In genomic region chr15:77243876-77244560, GRCm38 (mm10) we compare ENCODE assay signal across 9 mouse cellular contexts.
DNase-seq lines count a peak whose midpoint lies in the region; ATAC-seq and TF ChIP-seq lines count a peak whose summit lies in the region.
"Had no signal": no experiment of that assay in that cellular context is flagged by ENCODE, and none has a peak within 500 bp of the region (broad histone marks: within the 10 kb centered on the region; RNA-seq: fewer than 3 reads in every experiment).

No protein-coding gene starts in this region.

- H3K4me1 ChIP-seq in forebrain, embryonic 10.5 days = peaks cover 43% of the 10 kb centered on the region
- peaks cover 11% of the 10 kb centered on the region; the same call in 1 of the 2 replicates for H3K4me1 ChIP-seq in forebrain, embryonic 11.5 days (replicated peaks; ENCODE audit: control insufficient read depth, insufficient read depth, low read length)
- H3K4me1 ChIP-seq in embryonic facial prominence, embryonic 14.5 days (ENCODE audit: control insufficient read depth, insufficient read depth, low read length) = peaks cover 27% of the 10 kb centered on the region
- H3K4me1 ChIP-seq in liver, embryonic 16.5 days (ENCODE audit: control insufficient read depth, low read depth, low read length) = peaks cover 3% of the 10 kb centered on the region; the same call in 1 of the 2 replicates
- peaks cover 18% of the 10 kb centered on the region for H3K4me1 ChIP-seq in lung, adult 2 months (ENCODE audit: control insufficient read depth, insufficient read depth, low read length)

- no peak for TF ChIP-seq POLR2A in lung, adult 2 months (IDR thresholded peaks at IDR 0.05; ENCODE audit: borderline replicate concordance, extremely low read depth, low read depth, low read length)

- no peak overlapping the region for H3K9ac ChIP-seq in forebrain, embryonic 11.5 days (ENCODE audit: low read length)
- no peak overlapping the region for H3K9ac ChIP-seq in embryonic facial prominence, embryonic 14.5 days (ENCODE audit: low read depth, low read length)
- H3K9ac ChIP-seq in liver, embryonic 16.5 days (ENCODE audit: low read depth, low read length) = no peak overlapping the region

- no peaks in the 10 kb centered on the region for H3K9me3 ChIP-seq in forebrain, embryonic 10.5 days
- H3K9me3 ChIP-seq in forebrain, embryonic 11.5 days (ENCODE audit: control insufficient read depth, low read length) = no peaks in the 10 kb centered on the region
- no peaks in the 10 kb centered on the region for H3K9me3 ChIP-seq in embryonic facial prominence, embryonic 14.5 days (ENCODE audit: control insufficient read depth, low read length)
- H3K9me3 ChIP-seq in liver, embryonic 16.5 days (replicated peaks; ENCODE audit: control insufficient read depth, low read length) = no peaks in the 10 kb centered on the region

- ATAC-seq in forebrain, embryonic 11.5 days (replicated peaks; ENCODE audit: low FRiP score) = no peak
- ATAC-seq in embryonic facial prominence, embryonic 14.5 days (ENCODE audit: low read depth) = no peak
- peak; percentile 78 for ATAC-seq in liver, embryonic 16.5 days (ENCODE audit: low read depth)
- ATAC-seq in megakaryocyte, adult 5-6 weeks (ENCODE audit: poor library complexity, severe bottlenecking) = no peak

- DNase-seq in forebrain, embryonic 10.5 days (ENCODE audit: extremely low spot score, low spot score) = no peak
- no peak for DNase-seq in forebrain, embryonic 11.5 days (ENCODE audit: low spot score)
- peak; percentile 59 for DNase-seq in NIH3T3 (ENCODE audit: low read depth)
- no peak for DNase-seq in embryonic facial prominence, embryonic 14.5 days (ENCODE audit: low spot score)
- DNase-seq in lung, adult 2 months = no peak
- no peak for DNase-seq in gastrocnemius, postnatal 4 days (ENCODE audit: low spot score in 2 of 2)

- no peak overlapping the region for H3K4me3 ChIP-seq in forebrain, embryonic 10.5 days
- no peak overlapping the region for H3K4me3 ChIP-seq in forebrain, embryonic 11.5 days (ENCODE audit: low read depth, low read length)
- H3K4me3 ChIP-seq in embryonic facial prominence, embryonic 14.5 days (ENCODE audit: low read depth, low read length) = no peak overlapping the region
- no peak overlapping the region for H3K4me3 ChIP-seq in liver, embryonic 16.5 days (ENCODE audit: low read depth, low read length)
- H3K4me3 ChIP-seq in lung, adult 2 months (replicated peaks; ENCODE audit: extremely low read depth, low read depth, low read length) = no peak overlapping the region

- no peak for TF ChIP-seq CTCF in lung, adult 2 months (IDR thresholded peaks at IDR 0.05; ENCODE audit: insufficient read depth, low read length)

- no peaks in the 10 kb centered on the region for H3K27me3 ChIP-seq in forebrain, embryonic 10.5 days (ENCODE audit: poor library complexity, severe bottlenecking)
- H3K27me3 ChIP-seq in forebrain, embryonic 11.5 days (ENCODE audit: control insufficient read depth, insufficient read depth, low read length) = no peaks in the 10 kb centered on the region
- H3K27me3 ChIP-seq in embryonic facial prominence, embryonic 14.5 days (replicated peaks; ENCODE audit: control insufficient read depth, insufficient read depth, low read length) = no peaks in the 10 kb centered on the region
- H3K27me3 ChIP-seq in liver, embryonic 16.5 days (ENCODE audit: control insufficient read depth, insufficient read depth, low read depth, low read length) = no peaks in the 10 kb centered on the region

- H3K4me2 ChIP-seq in forebrain, embryonic 11.5 days (ENCODE audit: low read depth, low read length, severe bottlenecking) = no peak overlapping the region
- no peak overlapping the region for H3K4me2 ChIP-seq in embryonic facial prominence, embryonic 14.5 days (ENCODE audit: low read depth, low read length)
- no peak overlapping the region for H3K4me2 ChIP-seq in liver, embryonic 16.5 days (ENCODE audit: low read depth, low read length)

- WGBS in forebrain, embryonic 10.5 days = 93% methylated on average over 5 of the region's 5 CpGs
- 94% methylated on average over 5 of the region's 5 CpGs for WGBS in forebrain, embryonic 11.5 days
- WGBS in embryonic facial prominence, embryonic 14.5 days = 76% methylated on average over 5 of the region's 5 CpGs
- 60% methylated on average over 5 of the region's 5 CpGs for WGBS in liver, embryonic 16.5 days (ENCODE audit: insufficient replicate concordance)
- 74% methylated on average over 5 of the region's 5 CpGs for WGBS in lung, adult 2 months

- 0 out of 2 replicates have a peak overlapping the region, but pooled peaks have one; percentile 81 for H3K27ac ChIP-seq in forebrain, embryonic 10.5 days
- no peak overlapping the region for H3K27ac ChIP-seq in forebrain, embryonic 11.5 days (ENCODE audit: low read depth, low read length)
- 0 out of 2 replicates have a peak overlapping the region, but pooled peaks have one; percentile 2 for H3K27ac ChIP-seq in embryonic facial prominence, embryonic 14.5 days (replicated peaks; ENCODE audit: low read depth, low read length)
- H3K27ac ChIP-seq in liver, embryonic 16.5 days (ENCODE audit: low read length) = peak overlapping the region; percentile 81
- H3K27ac ChIP-seq: kidney, postnatal 0 days had no signal

- no peaks in the 10 kb centered on the region for H3K36me3 ChIP-seq in forebrain, embryonic 10.5 days (replicated peaks)
- H3K36me3 ChIP-seq in forebrain, embryonic 11.5 days (ENCODE audit: control insufficient read depth, insufficient read depth, low read length) = no peaks in the 10 kb centered on the region
- no peaks in the 10 kb centered on the region for H3K36me3 ChIP-seq in embryonic facial prominence, embryonic 14.5 days (ENCODE audit: control insufficient read depth, insufficient read depth, low read length)
- H3K36me3 ChIP-seq in liver, embryonic 16.5 days (ENCODE audit: control insufficient read depth, insufficient read depth) = no peaks in the 10 kb centered on the region
